Mouse (Mus musculus) layer of hippocampus, postnatal 10 days (tissue): ENCODE results near the gene Cox5a. TPM values are rescaled to one million over a fixed set of nuclear protein-coding genes. Genes with fewer than 3 reads are reported as not detected.

Experiments used
- DNase-seq, 2 experiments: peaks; one replicate each; pipeline ENCODE4 v3.0.0; 2021; ENCODE audit warnings: low spot score in 2 of 2
- total RNA-seq, 2 experiments: library from RNA; stranded (reverse); gene quantifications; 2 replicates each; pipeline ENCODE4 v1.2.3; 2021

Cox5a gene
- total RNA-seq, 2 experiments from 2014 or later, result 486 to 497 TPM

- no peak for DNase-seq
These were observed 3.4 kb downstream of the Cox5a start for GRCm38 (mm10) chr9:57524439-57524838.

GRCm38 (mm10) chr9:57525516-57525915 lies 4.4 kb downstream of the Cox5a start:
- DNase-seq, result no peak

- no peak for DNase-seq
These were observed 5.4 kb downstream of the Cox5a start for GRCm38 (mm10) chr9:57526435-57526834.

GRCm38 (mm10) chr9:57531946-57532345 lies 10.9 kb downstream of the Cox5a start:
- no peak for DNase-seq

- no peak for DNase-seq
These were observed 15.3 kb downstream of the Cox5a start for GRCm38 (mm10) chr9:57536362-57536761.

- peak; percentile 91 to 93 for DNase-seq
These were observed 16.1 kb downstream of the Cox5a start, which contains the start of gene Fam219b for GRCm38 (mm10) chr9:57537044-57537727. Fam219b (plus strand) TSS chr9:57537528.

GRCm38 (mm10) chr9:57537728-57538181 lies 16.7 kb downstream of the Cox5a start:
- no peak for DNase-seq

- DNase-seq, result no peak
These were observed 18.5 kb downstream of the Cox5a start for GRCm38 (mm10) chr9:57539550-57539949.

- DNase-seq, result peak in 1 of 2 experiments; percentile 63
These were observed 20.2 kb downstream of the Cox5a start for GRCm38 (mm10) chr9:57541312-57541711.

- DNase-seq, result no peak
These were observed 22.9 kb downstream of the Cox5a start for GRCm38 (mm10) chr9:57543951-57544350.

- no peak for DNase-seq
These were observed 26.2 kb downstream of the Cox5a start for GRCm38 (mm10) chr9:57547287-57547686.

- DNase-seq, result no peak
These were observed 26.8 kb downstream of the Cox5a start for GRCm38 (mm10) chr9:57547869-57548268.

- peak in 1 of 2 experiments; percentile 54 for DNase-seq
These were observed 28.1 kb downstream of the Cox5a start for GRCm38 (mm10) chr9:57549186-57549585.

GRCm38 (mm10) chr9:57550126-57550862 lies 29.2 kb downstream of the Cox5a start:
- no peak for DNase-seq

- DNase-seq, result peak; percentile 72 to 79
These were observed 31.2 kb downstream of the Cox5a start, which contains the start of gene Mpi for GRCm38 (mm10) chr9:57552139-57552887. Mpi (minus strand) TSS chr9:57552763.

GRCm38 (mm10) chr9:57553119-57553518 lies 32.0 kb downstream of the Cox5a start:
- no peak for DNase-seq

GRCm38 (mm10) chr9:57554753-57555152 lies 33.7 kb downstream of the Cox5a start:
- no peak for DNase-seq

- no peak for DNase-seq
These were observed 36.1 kb downstream of the Cox5a start for GRCm38 (mm10) chr9:57557215-57557614.

GRCm38 (mm10) chr9:57558625-57559024 lies 37.6 kb downstream of the Cox5a start:
- DNase-seq, result no peak

- DNase-seq, result no peak
These were observed 38.5 kb downstream of the Cox5a start for GRCm38 (mm10) chr9:57559568-57559967.

GRCm38 (mm10) chr9:57560263-57560662 lies 39.2 kb downstream of the Cox5a start:
- DNase-seq, result no peak
